Mouse (Mus musculus) G1E (cell line): ENCODE measurements at regions not wholly inside any gene's neighbourhood (a gene's known extent, or its start where the extent isn't known, plus 50 kb on each side); places are given as distances from the start of the nearest gene placed in this dataset.

ENCODE experiments used
- CTCF ChIP-seq: IDR thresholded peaks from 2 replicates; pipeline ENCODE4 v1.5.1; 2012; ENCODE audit warnings: low read depth, low read length, inconsistent platforms, mixed read lengths
- GATA1 ChIP-seq: IDR thresholded peaks from 2 replicates; pipeline ENCODE4 v1.6.1; 2012; ENCODE audit warnings: borderline replicate concordance, low read length, inconsistent platforms, mixed read lengths
- POLR2AphosphoS5 ChIP-seq: IDR thresholded peaks from 2 replicates; pipeline ENCODE4 v1.6.1; 2012; ENCODE audit warnings: low read depth, low read length, inconsistent platforms; ENCODE audit not compliant: insufficient replicate concordance
- TAL1 ChIP-seq: conservative IDR thresholded peaks from 2 replicates; pipeline ENCODE4 v1.6.1; 2012; ENCODE audit warnings: low read depth, low read length, inconsistent platforms, mixed read lengths

DNA sequence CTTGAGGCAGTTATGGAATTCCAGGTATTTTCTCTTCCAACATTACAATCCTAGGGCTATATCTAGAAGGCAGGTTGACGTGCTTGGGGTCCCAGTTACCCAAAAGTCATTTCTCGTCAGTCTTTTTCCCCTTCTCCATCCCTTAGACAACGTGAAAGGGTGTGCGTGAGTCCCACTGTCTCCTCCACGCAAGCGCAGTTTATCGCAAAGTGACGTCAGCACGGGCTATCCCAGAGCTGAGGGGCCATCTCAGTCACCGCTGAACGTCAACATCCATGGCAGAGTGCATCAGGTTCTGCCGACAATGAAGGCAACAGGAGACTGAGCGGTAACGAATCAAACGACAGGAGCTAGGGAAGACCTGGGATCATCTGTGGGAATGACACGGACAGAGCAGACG lies 57.4 kb downstream of the Fam43a start:
- TF ChIP-seq CTCF (no peak), TAL1 (no peak), GATA1 (no peak), POLR2AphosphoS5 (no peak)
